Mouse (Mus musculus): ENCODE data around the gene Tdrd3. TPM values are rescaled to one million over a fixed set of nuclear protein-coding genes. Genes with fewer than 3 reads are reported as not detected.

Tdrd3 gene
- polyA plus RNA-seq, 1 experiment from 2014 or later, result 37.7 TPM

- Histone ChIP-seq H3K36me3 (ENCODE audit: control insufficient read depth, insufficient read depth, low read length) (no peaks in the 10 kb centered on the region), H3K9me3 (ENCODE audit: control insufficient read depth, low read length) (no peaks in the 10 kb centered on the region), H3K4me3 (ENCODE audit: low read length) (no peak overlapping the region), H3K9ac (ENCODE audit: low read depth, low read length) (no peak overlapping the region), H3K27ac (ENCODE audit: low read depth, low read length) (no peak overlapping the region), H3K4me1 (ENCODE audit: control insufficient read depth, insufficient read depth, low read depth, low read length) (no peaks in the 10 kb centered on the region), H3K4me2 (ENCODE audit: low read length) (no peak overlapping the region), H3K27me3 (replicated peaks; ENCODE audit: control insufficient read depth, insufficient read depth, low read length) (no peaks in the 10 kb centered on the region)
- ATAC-seq, result no peak
- WGBS, result 77% methylated on average over 8 of the region's 8 CpGs
These were observed 115.4 kb downstream of the Tdrd3 start for GRCm38 (mm10) chr14:87531847-87532246.

GRCm38 (mm10) chr14:87537127-87537819, 120.8 kb downstream of the Tdrd3 start:
- Histone ChIP-seq H3K27ac (ENCODE audit: low read depth, low read length) (no peak overlapping the region), H3K27me3 (replicated peaks; ENCODE audit: control insufficient read depth, insufficient read depth, low read length) (no peaks in the 10 kb centered on the region), H3K4me1 (ENCODE audit: control insufficient read depth, insufficient read depth, low read depth, low read length) (no peaks in the 10 kb centered on the region), H3K4me2 (ENCODE audit: low read length) (no peak overlapping the region), H3K9me3 (ENCODE audit: control insufficient read depth, low read length) (no peaks in the 10 kb centered on the region), H3K36me3 (ENCODE audit: control insufficient read depth, insufficient read depth, low read length) (no peaks in the 10 kb centered on the region; the same call in 1 of the 2 replicates), H3K9ac (ENCODE audit: low read depth, low read length) (no peak overlapping the region), H3K4me3 (ENCODE audit: low read length) (no peak overlapping the region)
- 72% methylated on average over 4 of the region's 4 CpGs for WGBS
- ATAC-seq, result peak; percentile 45; the same call in 1 of the 2 replicates

GRCm38 (mm10) chr14:87549986-87550385, 133.5 kb downstream of the Tdrd3 start:
- H3K27ac ChIP-seq (ENCODE audit: low read depth, low read length), result no peak overlapping the region
- ATAC-seq, result no peak
- no peak overlapping the region for H3K9ac ChIP-seq (ENCODE audit: low read depth, low read length)
- H3K36me3 ChIP-seq (ENCODE audit: control insufficient read depth, insufficient read depth, low read length), result peaks cover 6% of the 10 kb centered on the region; the same call in 1 of the 2 replicates
- H3K4me3 ChIP-seq (ENCODE audit: low read length), result no peak overlapping the region
- no peaks in the 10 kb centered on the region for H3K4me1 ChIP-seq (ENCODE audit: control insufficient read depth, insufficient read depth, low read depth, low read length)
- H3K9me3 ChIP-seq (ENCODE audit: control insufficient read depth, low read length), result no peaks in the 10 kb centered on the region
- H3K4me2 ChIP-seq (ENCODE audit: low read length), result no peak overlapping the region
- 98% methylated on average over 6 of the region's 6 CpGs for WGBS
- no peaks in the 10 kb centered on the region for H3K27me3 ChIP-seq (replicated peaks; ENCODE audit: control insufficient read depth, insufficient read depth, low read length)

- Histone ChIP-seq H3K27ac (ENCODE audit: low read depth, low read length) (no peak overlapping the region), H3K9ac (ENCODE audit: low read depth, low read length) (no peak overlapping the region), H3K36me3 (ENCODE audit: control insufficient read depth, insufficient read depth, low read length) (no peaks in the 10 kb centered on the region), H3K4me3 (ENCODE audit: low read length) (no peak overlapping the region), H3K9me3 (ENCODE audit: control insufficient read depth, low read length) (no peaks in the 10 kb centered on the region), H3K27me3 (replicated peaks; ENCODE audit: control insufficient read depth, insufficient read depth, low read length) (no peaks in the 10 kb centered on the region), H3K4me1 (ENCODE audit: control insufficient read depth, insufficient read depth, low read depth, low read length) (no peaks in the 10 kb centered on the region), H3K4me2 (ENCODE audit: low read length) (no peak overlapping the region)
- no peak for ATAC-seq
- WGBS, result 62% methylated on average over 3 of the region's 3 CpGs
These were observed 135.8 kb downstream of the Tdrd3 start for GRCm38 (mm10) chr14:87552211-87552610.

GRCm38 (mm10) chr14:87563841-87564240, 147.4 kb downstream of the Tdrd3 start:
- Histone ChIP-seq H3K9ac (ENCODE audit: low read depth, low read length) (no peak overlapping the region), H3K4me1 (ENCODE audit: control insufficient read depth, insufficient read depth, low read depth, low read length) (peaks cover 11% of the 10 kb centered on the region), H3K4me3 (ENCODE audit: low read length) (no peak overlapping the region), H3K36me3 (ENCODE audit: control insufficient read depth, insufficient read depth, low read length) (no peaks in the 10 kb centered on the region), H3K4me2 (ENCODE audit: low read length) (no peak overlapping the region), H3K27ac (ENCODE audit: low read depth, low read length) (no peak overlapping the region), H3K9me3 (ENCODE audit: control insufficient read depth, low read length) (no peaks in the 10 kb centered on the region), H3K27me3 (replicated peaks; ENCODE audit: control insufficient read depth, insufficient read depth, low read length) (no peaks in the 10 kb centered on the region)
- WGBS, result 70% methylated on average over 9 of the region's 9 CpGs
- ATAC-seq, result no peak

GRCm38 (mm10) chr14:87566211-87566610, 149.8 kb downstream of the Tdrd3 start:
- no peak for ATAC-seq
- no peaks in the 10 kb centered on the region for H3K9me3 ChIP-seq (ENCODE audit: control insufficient read depth, low read length)
- WGBS, result 33% methylated on average over 7 of the region's 7 CpGs
- H3K4me3 ChIP-seq (ENCODE audit: low read length), result no peak overlapping the region
- no peaks in the 10 kb centered on the region for H3K36me3 ChIP-seq (ENCODE audit: control insufficient read depth, insufficient read depth, low read length)
- H3K27ac ChIP-seq (ENCODE audit: low read depth, low read length), result no peak overlapping the region
- H3K4me2 ChIP-seq (ENCODE audit: low read length), result no peak overlapping the region
- H3K9ac ChIP-seq (ENCODE audit: low read depth, low read length), result no peak overlapping the region
- H3K4me1 ChIP-seq (ENCODE audit: control insufficient read depth, insufficient read depth, low read depth, low read length), result peaks cover 11% of the 10 kb centered on the region
- no peaks in the 10 kb centered on the region for H3K27me3 ChIP-seq (replicated peaks; ENCODE audit: control insufficient read depth, insufficient read depth, low read length)

- Histone ChIP-seq H3K36me3 (ENCODE audit: control insufficient read depth, insufficient read depth, low read length) (no peaks in the 10 kb centered on the region), H3K9me3 (ENCODE audit: control insufficient read depth, low read length) (no peaks in the 10 kb centered on the region), H3K27me3 (replicated peaks; ENCODE audit: control insufficient read depth, insufficient read depth, low read length) (no peaks in the 10 kb centered on the region), H3K4me3 (ENCODE audit: low read length) (no peak overlapping the region), H3K27ac (ENCODE audit: low read depth, low read length) (no peak overlapping the region), H3K4me2 (ENCODE audit: low read length) (no peak overlapping the region), H3K4me1 (ENCODE audit: control insufficient read depth, insufficient read depth, low read depth, low read length) (peaks cover 11% of the 10 kb centered on the region), H3K9ac (ENCODE audit: low read depth, low read length) (no peak overlapping the region)
- peak; percentile 43; the same call in 1 of the 2 replicates for ATAC-seq
- 32% methylated on average over 3 of the region's 3 CpGs for WGBS
These were observed 150.6 kb downstream of the Tdrd3 start for GRCm38 (mm10) chr14:87567034-87567461.

- WGBS, result 17% methylated on average over 20 of the region's 20 CpGs
These were observed 151.4 kb downstream of the Tdrd3 start for GRCm38 (mm10) chr14:87567626-87568446.

GRCm38 (mm10) chr14:87568447-87568908, 152.0 kb downstream of the Tdrd3 start:
- no peaks in the 10 kb centered on the region for H3K36me3 ChIP-seq (ENCODE audit: control insufficient read depth, insufficient read depth, low read length)
- H3K27me3 ChIP-seq (replicated peaks; ENCODE audit: control insufficient read depth, insufficient read depth, low read length), result no peaks in the 10 kb centered on the region
- peak overlapping the region; percentile 40 for H3K4me3 ChIP-seq (ENCODE audit: low read length)
- WGBS, result 13% methylated on average over 15 of the region's 15 CpGs
- peak overlapping the region; percentile 77 for H3K4me2 ChIP-seq (ENCODE audit: low read length)
- H3K9ac ChIP-seq (ENCODE audit: low read depth, low read length), result peak overlapping the region; percentile 54
- ATAC-seq, result peak; percentile 60
- peak overlapping the region; percentile 30 for H3K27ac ChIP-seq (ENCODE audit: low read depth, low read length)
- H3K9me3 ChIP-seq (ENCODE audit: control insufficient read depth, low read length), result no peaks in the 10 kb centered on the region
- peaks cover 11% of the 10 kb centered on the region for H3K4me1 ChIP-seq (ENCODE audit: control insufficient read depth, insufficient read depth, low read depth, low read length)

More at GRCm38 (mm10) chr14:87567626-87568446, 151.4 kb downstream of the Tdrd3 start:
- Histone ChIP-seq H3K27me3 (replicated peaks; ENCODE audit: control insufficient read depth, insufficient read depth, low read length) (no peaks in the 10 kb centered on the region), H3K27ac (ENCODE audit: low read depth, low read length) (peak overlapping the region; percentile 30), H3K4me3 (ENCODE audit: low read length) (peak overlapping the region; percentile 40), H3K36me3 (ENCODE audit: control insufficient read depth, insufficient read depth, low read length) (no peaks in the 10 kb centered on the region), H3K4me2 (ENCODE audit: low read length) (peak overlapping the region; percentile 77), H3K9me3 (ENCODE audit: control insufficient read depth, low read length) (no peaks in the 10 kb centered on the region), H3K4me1 (ENCODE audit: control insufficient read depth, insufficient read depth, low read depth, low read length) (peaks cover 11% of the 10 kb centered on the region), H3K9ac (ENCODE audit: low read depth, low read length) (peak overlapping the region; percentile 54)
- ATAC-seq, result peak; percentile 73
